Mouse (Mus musculus) embryonic facial prominence, embryonic 14.5 days (tissue): ENCODE results near the gene Olfr557. TPM values are rescaled to one million over a fixed set of nuclear protein-coding genes. Genes with fewer than 3 reads are reported as not detected.

ENCODE experiments used
- ATAC-seq: fragments of 200-750 bp; cut with Nextera tagmentation; 2 replicates; pipeline ENCODE4 v1.8.0; 2017; ENCODE audit warnings: low read depth, moderate number of reproducible peaks, moderate TSS enrichment
- DNase-seq: peaks from one replicate; pipeline ENCODE4 v3.0.0-alpha.2; 2015; ENCODE audit warnings: low spot score
- H3K27ac ChIP-seq: fragments of 300-500 bp; sonication (generic); replicated peaks from 2 replicates; pipeline ENCODE4 v1.5.1; 2014; ENCODE audit warnings: low read depth, mild to moderate bottlenecking, low read length, moderate library complexity
- H3K27me3 ChIP-seq: fragments of 300-500 bp; sonication (generic); replicated peaks from 2 replicates; pipeline ENCODE4 v1.6.1; 2014; ENCODE audit warnings: low read length; ENCODE audit not compliant: control insufficient read depth, insufficient read depth
- H3K36me3 ChIP-seq: fragments of 300-500 bp; sonication (generic); 2 replicates; pipeline ENCODE4 v1.6.1; 2014; ENCODE audit warnings: low read length, mixed read lengths; ENCODE audit not compliant: control insufficient read depth, insufficient read depth
- H3K4me1 ChIP-seq: fragments of 300-500 bp; sonication (generic); 2 replicates; pipeline ENCODE4 v1.6.1; 2014; ENCODE audit warnings: antibody characterized with exemption, low read length; ENCODE audit not compliant: control insufficient read depth, insufficient read depth
- H3K4me2 ChIP-seq: fragments of 300-500 bp; sonication (generic); 2 replicates; pipeline ENCODE4 v1.6.1; 2014; ENCODE audit warnings: low read depth, mild to moderate bottlenecking, low read length, moderate library complexity, mixed read lengths
- H3K4me3 ChIP-seq: fragments of 300-500 bp; sonication (generic); 2 replicates; pipeline ENCODE4 v1.5.1; 2014; ENCODE audit warnings: low read depth, mild to moderate bottlenecking, low read length
- H3K9ac ChIP-seq: fragments of 300-500 bp; sonication (generic); 2 replicates; pipeline ENCODE4 v1.6.1; 2014; ENCODE audit warnings: low read depth, mild to moderate bottlenecking, low read length, moderate library complexity, mixed read lengths
- H3K9me3 ChIP-seq: fragments of 300-500 bp; sonication (generic); 2 replicates; pipeline ENCODE4 v1.6.1; 2016; ENCODE audit warnings: low read length; ENCODE audit not compliant: control insufficient read depth
- whole genome bisulfite sequencing: fragments of 180-500 bp; shearing (Covaris S2); extraction: QIAGEN DNeasy Blood & Tissue Kit; methylation state at CpG from one replicate; pipeline ENCODE4 v1.1.7; 2014; 5-methylcytosine and 5-hydroxymethylcytosine counted together
- polyA plus RNA-seq: library from polyadenylated mRNA; unstranded; fragments of >200 nt; fragmentation: Nextera tagmentation; extraction: Ambion mirVana; gene quantifications from 2 replicates; pipeline ENCODE4 v1.2.1, GENCODE M21; 2014

Gene Olfr557
- 0.10 and 0.12 TPM in 2 replicates for polyA plus RNA-seq

DNA sequence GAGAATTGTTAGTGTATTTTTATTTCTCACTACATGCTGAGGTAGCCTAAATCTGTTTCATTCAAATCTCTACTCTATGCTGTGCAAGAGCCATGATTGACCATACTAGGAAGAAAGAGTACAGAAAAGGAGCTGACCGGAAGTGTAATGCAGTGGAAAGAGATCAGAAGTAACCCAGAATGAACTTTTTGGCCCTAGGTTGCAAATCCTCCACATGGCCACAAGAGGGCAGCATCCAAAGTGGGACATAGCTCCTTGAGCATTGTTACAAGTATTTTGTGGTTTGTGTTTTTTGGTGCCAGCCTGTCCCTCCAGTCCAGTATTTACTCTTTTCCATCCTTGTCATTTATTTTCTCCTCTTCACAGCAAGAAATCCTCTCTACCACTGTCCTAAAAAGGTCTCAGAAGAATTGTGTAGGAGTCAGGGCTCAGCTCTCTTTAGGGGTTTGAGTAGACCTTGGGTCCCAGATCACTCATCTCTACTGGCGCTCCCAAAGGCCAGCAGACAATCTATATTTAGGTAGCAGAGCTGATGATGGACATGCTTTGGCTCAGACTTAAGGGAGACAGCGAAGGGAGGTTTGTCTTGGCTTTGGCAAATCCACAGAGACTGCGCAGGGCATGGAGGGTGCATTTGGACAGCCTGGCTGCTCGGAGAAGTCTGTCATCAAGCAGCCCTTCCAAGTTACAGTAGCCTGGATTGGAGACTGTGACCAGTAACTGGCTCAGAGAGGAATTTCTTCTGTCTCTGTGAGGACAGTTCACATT, at the start of gene Olfr557:
TSS of gene Olfr557 (plus strand) at position 553 of the 768 bp plus-strand sequence.
- 78% methylated on average over 5 of the region's 5 CpGs for WGBS

DNA sequence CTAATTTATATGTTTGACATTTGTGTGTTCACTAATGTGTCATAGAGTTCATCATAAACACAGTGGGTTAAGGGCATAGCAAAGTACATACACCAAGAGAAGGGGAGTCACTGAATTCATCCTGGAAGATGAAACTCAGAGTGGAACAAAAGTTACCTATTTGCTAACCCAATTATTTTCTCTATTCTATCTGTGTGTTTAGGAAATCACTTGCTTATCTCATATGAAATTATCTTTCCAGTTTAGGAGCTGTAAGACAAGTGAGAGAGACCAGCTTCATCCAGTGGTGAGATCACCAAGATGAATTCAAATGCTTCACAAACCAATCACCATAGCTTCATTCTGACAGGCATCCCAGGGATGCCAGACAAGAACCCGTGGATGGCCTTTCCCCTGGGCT, 37.2 kb upstream of the Olfr557 start, which contains the start of gene Olfr555:
TSS of gene Olfr555 (plus strand) at position 301 of the 400 bp plus-strand sequence.
- H3K4me3 ChIP-seq = no peak within 1 kb of the TSS
- no peak within 1 kb of the TSS for H3K4me2 ChIP-seq
- no peak within 1 kb of the TSS for H3K27ac ChIP-seq
- no peak within 1 kb of the TSS for H3K9ac ChIP-seq
- no peaks in the 10 kb centered on the region for H3K27me3 ChIP-seq
- ATAC-seq (no peak), DNase-seq (no peak)
- H3K36me3 ChIP-seq = no peaks in the 10 kb centered on the region
- 69% methylated on average over 1 of the region's 1 CpGs for WGBS
- no peaks in the 10 kb centered on the region for H3K4me1 ChIP-seq
- no peaks in the 10 kb centered on the region for H3K9me3 ChIP-seq

More for the DNA sequence above, at the start of gene Olfr557:
- H3K4me3 ChIP-seq = no peak within 1 kb of the TSS
- DNase-seq (no peak), ATAC-seq (no peak)
- H3K27me3 ChIP-seq = no peaks in the 10 kb centered on the region
- H3K9me3 ChIP-seq = no peaks in the 10 kb centered on the region
- H3K9ac ChIP-seq = no peak within 1 kb of the TSS
- no peaks in the 10 kb centered on the region for H3K4me1 ChIP-seq
- no peak within 1 kb of the TSS for H3K27ac ChIP-seq
- no peak within 1 kb of the TSS for H3K4me2 ChIP-seq
- no peaks in the 10 kb centered on the region for H3K36me3 ChIP-seq

DNA sequence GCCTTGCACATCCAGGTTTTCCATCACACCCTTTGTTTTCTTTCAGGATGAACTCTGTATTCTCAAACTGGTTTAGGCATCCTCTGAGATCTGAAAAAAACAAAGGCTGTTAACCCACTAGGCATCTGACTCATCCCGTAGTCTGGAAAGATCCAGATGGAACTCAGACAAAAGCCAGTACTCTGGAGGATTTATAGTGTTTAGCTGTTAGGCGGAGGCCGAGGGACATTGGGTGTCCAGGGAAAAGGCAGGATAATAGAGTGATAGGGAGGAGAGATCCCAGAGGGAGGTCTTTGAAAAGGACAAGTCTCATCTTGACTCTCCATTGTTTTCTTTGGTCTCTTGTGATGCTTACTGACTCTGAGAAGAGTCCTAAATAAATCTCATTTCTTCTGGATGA, 31.1 kb upstream of the Olfr557 start, which contains the start of gene Olfr556:
TSS of gene Olfr556 (plus strand) at position 301 of the 400 bp plus-strand sequence.
- Histone ChIP-seq H3K9ac (no peak within 1 kb of the TSS), H3K36me3 (no peaks in the 10 kb centered on the region), H3K27me3 (no peaks in the 10 kb centered on the region), H3K9me3 (no peaks in the 10 kb centered on the region), H3K4me2 (no peak within 1 kb of the TSS), H3K4me3 (no peak within 1 kb of the TSS), H3K27ac (no peak within 1 kb of the TSS), H3K4me1 (no peaks in the 10 kb centered on the region)
- ATAC-seq (no peak), DNase-seq (no peak)
- WGBS = 68% methylated on average over 3 of the region's 3 CpGs

DNA sequence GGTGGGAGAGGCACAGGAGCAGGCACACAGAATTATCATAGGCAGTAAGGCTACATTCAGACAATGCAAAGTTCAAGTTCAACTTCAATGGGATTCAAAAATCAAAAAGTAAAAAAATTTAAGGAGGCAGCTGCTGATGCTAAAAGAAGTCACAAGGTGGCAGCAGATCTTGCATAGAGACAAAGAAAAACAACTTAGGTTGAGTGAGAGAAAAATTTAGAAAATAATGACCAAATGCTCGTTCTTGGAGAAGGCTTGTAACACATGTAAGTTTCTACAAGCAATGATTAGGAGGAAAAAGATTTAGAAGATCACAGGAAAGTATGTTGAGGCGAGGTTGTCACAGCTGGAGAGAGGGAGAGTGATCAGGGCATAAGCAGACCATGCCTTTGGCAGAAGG, 30.3 kb upstream of the Olfr557 start:
- peak; percentile 29 for DNase-seq
- 32% methylated on average over 2 of the region's 2 CpGs for WGBS
- no peaks in the 10 kb centered on the region for H3K4me1 ChIP-seq
- ATAC-seq = no peak
- H3K27ac ChIP-seq = no peak overlapping the region
- H3K4me3 ChIP-seq = no peak overlapping the region
- no peaks in the 10 kb centered on the region for H3K36me3 ChIP-seq
- no peak overlapping the region for H3K9ac ChIP-seq
- no peaks in the 10 kb centered on the region for H3K9me3 ChIP-seq
- no peak overlapping the region for H3K4me2 ChIP-seq
- no peaks in the 10 kb centered on the region for H3K27me3 ChIP-seq

DNA sequence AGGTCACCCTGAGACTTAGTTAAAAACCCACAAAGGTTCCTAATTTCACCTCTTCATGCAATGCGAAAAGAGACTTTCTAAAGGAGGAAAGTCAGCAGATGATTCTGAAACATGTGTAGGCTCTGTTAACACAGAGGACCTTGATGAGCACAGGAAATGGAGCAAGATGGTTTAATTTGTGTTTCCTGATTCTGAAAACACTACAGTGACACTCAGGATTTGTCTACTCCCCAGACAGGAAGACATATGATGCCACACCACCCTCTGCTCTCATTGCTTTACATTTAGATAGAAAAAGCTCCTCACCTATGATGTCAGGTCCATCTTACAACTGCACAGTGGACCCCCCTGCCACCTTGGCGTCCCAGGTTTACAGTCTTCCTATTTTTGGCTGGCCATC, 19.5 kb upstream of the Olfr557 start:
- ATAC-seq = no peak

DNA sequence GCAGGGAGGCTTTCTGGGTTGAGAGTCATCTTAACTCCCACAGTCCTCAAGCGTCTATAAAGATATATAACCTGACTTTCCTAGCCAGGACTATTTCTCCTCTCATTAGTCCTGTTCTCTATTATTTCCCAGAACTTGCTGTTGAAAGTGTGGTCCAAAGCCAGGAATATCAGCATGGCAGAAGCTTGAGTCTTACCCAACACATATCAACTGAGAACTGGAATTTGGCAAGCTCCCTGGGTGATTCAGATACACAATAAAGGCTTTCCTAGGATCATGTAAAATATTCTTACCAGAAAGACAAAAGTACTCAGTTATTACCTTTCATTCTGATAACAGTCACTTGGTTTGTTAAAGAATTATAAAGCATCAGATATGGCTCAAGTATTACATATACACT, 13.8 kb upstream of the Olfr557 start:
- 0 out of 2 replicates have a peak, but pooled peaks cover 5% of the 10 kb centered on the region for H3K36me3 ChIP-seq
- H3K4me1 ChIP-seq = no peaks in the 10 kb centered on the region
- no peaks in the 10 kb centered on the region for H3K27me3 ChIP-seq
- no peak for ATAC-seq
- DNase-seq = no peak
- no peak overlapping the region for H3K27ac ChIP-seq
- H3K9ac ChIP-seq = no peak overlapping the region
- no peak overlapping the region for H3K4me2 ChIP-seq
- no peaks in the 10 kb centered on the region for H3K9me3 ChIP-seq
- 79% methylated on average over 1 of the region's 1 CpGs for WGBS
- no peak overlapping the region for H3K4me3 ChIP-seq

More for the DNA sequence above, 19.5 kb upstream of the Olfr557 start:
- 0 out of 2 replicates have a peak, but pooled peaks cover 5% of the 10 kb centered on the region for H3K36me3 ChIP-seq
- no peaks in the 10 kb centered on the region for H3K27me3 ChIP-seq
- H3K4me3 ChIP-seq = no peak overlapping the region
- H3K9ac ChIP-seq = no peak overlapping the region
- no peak overlapping the region for H3K4me2 ChIP-seq
- no peak for DNase-seq
- WGBS = 89% methylated on average over 2 of the region's 2 CpGs
- no peaks in the 10 kb centered on the region for H3K9me3 ChIP-seq
- H3K27ac ChIP-seq = no peak overlapping the region
- no peaks in the 10 kb centered on the region for H3K4me1 ChIP-seq

DNA sequence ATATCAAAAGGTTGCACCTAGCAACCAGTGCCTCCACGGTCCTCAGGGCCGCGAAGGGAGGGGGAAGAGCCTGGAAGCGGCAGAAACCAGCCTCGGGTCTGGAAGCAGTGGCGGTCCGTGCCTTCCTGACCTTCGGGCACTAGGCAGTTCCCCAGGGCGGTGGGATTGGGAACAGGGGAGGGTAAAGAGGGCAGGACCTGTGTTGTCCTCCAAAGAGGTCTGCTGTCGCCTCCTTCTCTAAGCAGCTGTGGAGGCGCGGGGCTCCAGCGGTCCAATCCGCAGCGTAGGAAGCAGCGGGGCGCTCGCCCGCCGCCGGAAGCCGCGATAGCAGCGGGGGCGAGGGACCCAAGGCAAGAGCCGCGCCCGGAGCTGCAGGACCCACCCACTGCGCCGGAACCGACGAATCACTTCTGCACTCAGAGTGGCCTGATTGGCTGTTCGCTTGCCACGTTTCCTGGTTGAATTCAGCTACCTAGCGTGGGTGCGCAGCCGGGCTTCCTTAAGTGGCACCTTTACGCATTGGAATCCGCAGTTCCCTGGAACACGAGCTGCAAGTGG, 8.7 kb upstream of the Olfr557 start, which contains the start of gene Trim68:
TSS of gene Trim68 (minus strand) at position 384 of the 558 bp plus-strand sequence.
- WGBS = under 1% methylated on average over 36 of the region's 40 CpGs
- Histone ChIP-seq H3K36me3 (no peaks in the 10 kb centered on the region), H3K4me1 (no peaks in the 10 kb centered on the region), H3K27me3 (no peaks in the 10 kb centered on the region), H3K9ac (peak within 1 kb of the TSS; percentile 81), H3K27ac (peak within 1 kb of the TSS; percentile 86), H3K4me2 (peak within 1 kb of the TSS; percentile 69), H3K9me3 (no peaks in the 10 kb centered on the region), H3K4me3 (peak within 1 kb of the TSS; percentile 68)
- DNase-seq (peak; percentile 98), ATAC-seq (peak; percentile 100)

DNA sequence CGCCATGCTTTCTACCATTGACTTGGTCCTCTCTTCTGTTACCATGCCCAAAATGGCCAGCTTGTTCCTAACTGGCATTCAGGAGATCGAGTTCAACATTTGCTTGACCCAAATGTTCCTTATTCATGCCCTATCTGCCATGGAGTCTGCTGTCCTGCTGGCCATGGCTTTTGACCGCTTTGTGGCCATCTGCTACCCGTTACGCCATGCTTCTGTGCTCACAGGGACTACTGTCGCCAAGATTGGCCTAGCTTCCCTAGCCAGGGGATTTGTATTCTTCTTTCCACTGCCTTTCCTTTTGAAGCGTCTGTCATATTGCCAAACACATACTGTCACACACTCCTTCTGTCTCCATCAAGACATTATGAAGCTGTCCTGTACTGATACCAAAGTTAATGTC, 2.8 kb downstream of the Olfr557 start:
- no peak overlapping the region for H3K4me2 ChIP-seq
- ATAC-seq (no peak), DNase-seq (no peak)
- no peaks in the 10 kb centered on the region for H3K4me1 ChIP-seq
- H3K27ac ChIP-seq = no peak overlapping the region
- H3K9ac ChIP-seq = no peak overlapping the region
- 86% methylated on average over 7 of the region's 7 CpGs for WGBS
- no peak overlapping the region for H3K4me3 ChIP-seq
- H3K36me3 ChIP-seq = no peaks in the 10 kb centered on the region
- no peaks in the 10 kb centered on the region for H3K27me3 ChIP-seq
- H3K9me3 ChIP-seq = no peaks in the 10 kb centered on the region
